Mouse (Mus musculus) fibroblast of lung, adult 2 months (primary cell): Measurements from ENCODE around the gene Cped1.
A peak's percentile ranks its signal among the peaks of the same experiment; 100 is the strongest.

Experiments
- DNase-seq: peaks from one replicate; pipeline ENCODE4 v3.0.0-alpha.2; 2011; ENCODE audit warnings: low read depth

The Cped1 gene

GRCm38 (mm10) chr6:22000086-22000485 lies 14.4 kb downstream of the Cped1 start:
- no peak for DNase-seq

- no peak for DNase-seq
These were observed 15.2 kb downstream of the Cped1 start for GRCm38 (mm10) chr6:22000881-22001280.

- DNase-seq, result no peak
These were observed 15.7 kb downstream of the Cped1 start for GRCm38 (mm10) chr6:22001284-22001916.

GRCm38 (mm10) chr6:22002521-22003199 lies 16.9 kb downstream of the Cped1 start:
- no peak for DNase-seq

GRCm38 (mm10) chr6:22003200-22003587 lies 17.5 kb downstream of the Cped1 start:
- no peak for DNase-seq

- DNase-seq, result no peak
These were observed 18.3 kb downstream of the Cped1 start for GRCm38 (mm10) chr6:22003959-22004543.

- no peak for DNase-seq
These were observed 22.6 kb downstream of the Cped1 start for GRCm38 (mm10) chr6:22008346-22008745.

GRCm38 (mm10) chr6:22010258-22010657 lies 24.5 kb downstream of the Cped1 start:
- DNase-seq, result no peak

GRCm38 (mm10) chr6:22010761-22011281 lies 25.1 kb downstream of the Cped1 start:
- no peak for DNase-seq

- DNase-seq, result no peak
These were observed 25.8 kb downstream of the Cped1 start for GRCm38 (mm10) chr6:22011546-22011945.

- DNase-seq, result no peak
These were observed 26.4 kb downstream of the Cped1 start for GRCm38 (mm10) chr6:22012099-22012498.

- no peak for DNase-seq
These were observed 26.8 kb downstream of the Cped1 start for GRCm38 (mm10) chr6:22012501-22012900.

- no peak for DNase-seq
These were observed 27.7 kb downstream of the Cped1 start for GRCm38 (mm10) chr6:22013394-22013793.

- DNase-seq, result no peak
These were observed 28.7 kb downstream of the Cped1 start for GRCm38 (mm10) chr6:22014291-22014911.

GRCm38 (mm10) chr6:22017631-22018030 lies 31.9 kb downstream of the Cped1 start:
- no peak for DNase-seq

- peak; percentile 29 for DNase-seq
These were observed 33.2 kb downstream of the Cped1 start for GRCm38 (mm10) chr6:22018768-22019445.

- no peak for DNase-seq
These were observed 33.9 kb downstream of the Cped1 start for GRCm38 (mm10) chr6:22019637-22020036.

GRCm38 (mm10) chr6:22020696-22021095 lies 35.0 kb downstream of the Cped1 start:
- DNase-seq, result no peak

GRCm38 (mm10) chr6:22021315-22021714 lies 35.6 kb downstream of the Cped1 start:
- DNase-seq, result no peak

- DNase-seq, result no peak
These were observed 38.5 kb downstream of the Cped1 start for GRCm38 (mm10) chr6:22024168-22024567.

- DNase-seq, result no peak
These were observed 40.1 kb downstream of the Cped1 start for GRCm38 (mm10) chr6:22025584-22026357.

- DNase-seq, result no peak
These were observed 40.6 kb downstream of the Cped1 start for GRCm38 (mm10) chr6:22026358-22026673.
